Mouse (Mus musculus) heart, embryonic 14.5 days (tissue): Measurements from ENCODE around the gene Dhcr24. TPM values are rescaled to one million over a fixed set of nuclear protein-coding genes. Genes with fewer than 3 reads are reported as not detected.

Experiments
- ATAC-seq: fragments of 200-750 bp; cut with Nextera tagmentation; 2 replicates; pipeline ENCODE4 v1.8.0; 2017; ENCODE audit warnings: low read depth, moderate TSS enrichment; ENCODE audit not compliant: insufficient number of reproducible peaks, insufficient read depth, low FRiP score
- H3K27ac ChIP-seq, 2 experiments: fragments of 200-500 bp in 1 of 2; fragments of 300-500 bp in 1 of 2; sonication (generic) in 1 of 2; replicated peaks in 1 of 2; 2 replicates each; pipeline ENCODE4 v1.5.1; 2012 to 2014; ENCODE audit warnings: low read depth in 2 of 2, low read length in 2 of 2, control low read depth in 1 of 2, mild to moderate bottlenecking in 1 of 2, mixed read lengths in 1 of 2; ENCODE audit not compliant: control insufficient read depth in 1 of 2, insufficient read depth in 1 of 2
- H3K27me3 ChIP-seq: fragments of 300-500 bp; sonication (generic); 2 replicates; pipeline ENCODE4 v1.6.1; 2014; ENCODE audit warnings: mild to moderate bottlenecking, low read length, control low read depth; ENCODE audit not compliant: control insufficient read depth, insufficient read depth
- H3K36me3 ChIP-seq: fragments of 300-500 bp; sonication (generic); 2 replicates; pipeline ENCODE4 v1.6.1; 2014; ENCODE audit warnings: mild to moderate bottlenecking, control low read depth, low read length, mixed read lengths; ENCODE audit not compliant: control insufficient read depth, insufficient read depth
- H3K4me1 ChIP-seq, 2 experiments: fragments of 200-500 bp in 1 of 2; fragments of 300-500 bp in 1 of 2; sonication (generic) in 1 of 2; 2 replicates each; pipeline ENCODE4 v1.6.1; 2012 to 2014; ENCODE audit warnings: low read length in 2 of 2, control low read depth in 1 of 2, mixed read lengths in 1 of 2; ENCODE audit not compliant: control insufficient read depth in 2 of 2, insufficient read depth in 2 of 2
- H3K4me2 ChIP-seq: fragments of 300-500 bp; sonication (generic); 2 replicates; pipeline ENCODE4 v1.6.1; 2014; ENCODE audit warnings: mild to moderate bottlenecking, low read length
- H3K4me3 ChIP-seq, 2 experiments: fragments of 200-500 bp in 1 of 2; fragments of 300-500 bp in 1 of 2; sonication (generic) in 1 of 2; 2 replicates each; pipeline ENCODE4 v1.5.1; 2012 to 2014; ENCODE audit warnings: low read length in 2 of 2, mild to moderate bottlenecking in 2 of 2, control low read depth in 1 of 2, low read depth in 1 of 2, moderate library complexity in 1 of 2; ENCODE audit not compliant: control insufficient read depth in 1 of 2, insufficient read depth in 1 of 2
- H3K9ac ChIP-seq: fragments of 300-500 bp; sonication (generic); 2 replicates; pipeline ENCODE4 v1.6.1; 2014; ENCODE audit warnings: mild to moderate bottlenecking, low read length
- H3K9me3 ChIP-seq: fragments of 300-500 bp; sonication (generic); 2 replicates; pipeline ENCODE4 v1.6.1; 2016; ENCODE audit warnings: low read length, control low read depth; ENCODE audit not compliant: control insufficient read depth
- WGBS: fragments of 180-500 bp; shearing (Covaris S2); extraction: QIAGEN DNeasy Blood & Tissue Kit; methylation state at CpG from one replicate; pipeline ENCODE4 v1.1.7; 2014; 5-methylcytosine and 5-hydroxymethylcytosine counted together
- polyA plus RNA-seq: library from polyadenylated mRNA; unstranded; fragments of >200 nt; fragmentation: Nextera tagmentation; extraction: Ambion mirVana; gene quantifications from 2 replicates; pipeline ENCODE4 v1.2.1, GENCODE M21; 2014

Gene Dhcr24
- polyA plus RNA-seq, 1 experiment from 2014 or later = 10.4 TPM

DNA sequence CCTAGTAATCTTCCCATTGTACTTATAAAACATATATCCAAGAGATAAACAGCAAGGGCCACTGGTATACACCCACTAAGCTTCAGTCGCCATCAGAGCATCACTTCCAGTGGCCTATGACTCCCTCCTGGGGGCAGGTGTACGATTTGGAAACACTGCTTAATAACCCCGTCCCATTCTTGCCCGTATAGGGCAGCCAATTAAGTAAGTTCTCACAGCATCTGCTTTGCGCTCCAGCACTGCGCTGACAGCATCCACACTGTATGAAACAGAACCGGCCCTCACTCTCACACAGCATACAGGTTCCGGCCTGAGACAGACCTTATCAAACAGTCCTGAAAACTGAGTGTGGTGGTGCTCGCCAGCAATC, 30.7 kb upstream of the Dhcr24 start:
- 0 out of 2 replicates have a peak, but pooled peaks cover 4% of the 10 kb centered on the region for H3K27me3 ChIP-seq
- WGBS = 58% methylated on average over 9 of the region's 9 CpGs
- H3K4me3 ChIP-seq = no peak overlapping the region
- H3K4me1 ChIP-seq = peaks cover 4 to 7% of the 10 kb centered on the region in 2 experiments; a peak in 2 of 4 replicates
- H3K4me2 ChIP-seq = no peak overlapping the region
- no peak for ATAC-seq
- H3K9me3 ChIP-seq = no peaks in the 10 kb centered on the region
- H3K36me3 ChIP-seq = no peaks in the 10 kb centered on the region
- H3K9ac ChIP-seq = no peak overlapping the region
- H3K27ac ChIP-seq = no peak overlapping the region

DNA sequence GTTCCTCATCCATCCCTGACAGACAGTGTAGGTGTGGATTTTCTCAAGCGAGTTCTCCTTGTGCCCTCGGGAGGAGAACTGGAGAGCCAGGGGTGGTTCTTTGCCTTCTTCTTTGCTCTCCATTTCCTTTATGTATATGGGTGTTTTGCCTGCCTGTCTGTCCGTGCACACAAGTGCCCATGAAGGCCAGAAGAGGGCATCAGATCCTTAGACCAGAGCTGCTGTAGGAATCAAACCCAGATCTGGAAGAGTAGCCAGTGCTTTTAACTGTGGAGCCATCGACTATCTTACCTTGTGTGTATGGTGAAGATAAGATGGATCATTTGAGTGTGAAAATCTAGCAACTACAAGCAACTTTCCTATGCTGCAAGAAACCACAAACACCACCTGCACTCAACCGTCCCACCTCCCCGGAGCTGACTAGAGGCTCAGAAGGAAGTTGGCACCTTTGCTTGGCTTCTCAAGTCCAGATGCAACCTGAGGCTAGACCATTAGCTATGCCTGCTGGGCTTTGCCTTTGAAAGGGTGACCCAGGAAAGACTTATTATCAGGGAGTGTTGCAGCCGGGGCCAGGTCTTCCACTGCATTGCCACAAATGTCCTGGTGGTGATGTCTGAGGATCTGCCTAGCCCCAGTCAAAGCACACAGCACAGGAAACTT, 27.3 kb upstream of the Dhcr24 start:
- H3K27me3 ChIP-seq = 0 out of 2 replicates have a peak, but pooled peaks cover 5% of the 10 kb centered on the region
- 42% methylated on average over 7 of the region's 7 CpGs for WGBS
- no peaks in the 10 kb centered on the region for H3K36me3 ChIP-seq
- H3K9ac ChIP-seq = no peak overlapping the region
- no peak overlapping the region for H3K27ac ChIP-seq
- H3K4me1 ChIP-seq = peaks cover 2 to 4% of the 10 kb centered on the region in 2 experiments; a peak in 1 of 4 replicates
- no peak overlapping the region for H3K4me3 ChIP-seq
- no peaks in the 10 kb centered on the region for H3K9me3 ChIP-seq
- no peak overlapping the region for H3K4me2 ChIP-seq
- ATAC-seq = no peak

DNA sequence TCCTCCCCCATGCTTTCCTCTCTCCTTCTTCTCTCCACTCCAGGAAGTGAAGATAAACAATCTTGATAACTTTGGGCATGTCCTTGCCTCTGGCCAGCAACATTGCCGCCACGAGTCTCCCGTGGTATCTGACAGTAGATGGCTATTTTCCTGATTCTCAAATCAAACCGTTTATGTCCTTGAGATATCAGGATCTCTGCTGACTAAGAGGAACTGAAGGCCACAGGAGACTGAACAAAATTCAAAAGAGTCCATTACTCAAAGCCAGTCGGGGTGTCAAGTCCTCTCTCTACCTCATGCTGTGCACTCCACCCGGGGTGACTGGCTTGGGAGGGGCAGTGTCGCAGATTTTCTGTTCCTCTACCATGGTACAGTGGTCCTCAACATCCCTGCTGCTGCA, 26.6 kb upstream of the Dhcr24 start:
- H3K36me3 ChIP-seq = no peaks in the 10 kb centered on the region
- H3K4me2 ChIP-seq = no peak overlapping the region
- 33% methylated on average over 7 of the region's 7 CpGs for WGBS
- 0 out of 2 replicates have a peak, but pooled peaks cover 5% of the 10 kb centered on the region for H3K27me3 ChIP-seq
- H3K9me3 ChIP-seq = no peaks in the 10 kb centered on the region
- no peak overlapping the region for H3K9ac ChIP-seq
- H3K4me1 ChIP-seq = peaks cover 2 to 4% of the 10 kb centered on the region in 2 experiments; a peak in 1 of 4 replicates
- H3K27ac ChIP-seq = no peak overlapping the region
- H3K4me3 ChIP-seq = no peak overlapping the region
- ATAC-seq = no peak

DNA sequence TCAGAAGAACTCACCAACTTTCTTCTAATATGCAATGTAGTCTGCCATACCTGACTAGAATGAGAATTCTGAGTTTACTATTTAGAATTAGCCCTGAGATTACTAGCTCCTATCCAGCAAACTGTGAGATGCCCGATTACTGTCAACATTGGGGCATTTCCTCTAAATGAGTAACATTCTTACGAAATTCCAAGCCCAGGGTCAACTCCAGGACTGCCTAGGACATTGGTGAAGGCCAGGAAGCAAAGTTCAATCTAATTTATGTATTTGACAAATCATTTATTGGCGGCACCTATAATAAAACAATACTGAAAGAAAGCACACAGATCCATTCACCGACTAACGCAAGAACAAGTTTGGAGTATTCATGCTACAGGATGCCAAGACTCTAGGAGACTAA, 21.1 kb upstream of the Dhcr24 start:
- WGBS = 89% methylated on average over 5 of the region's 5 CpGs
- Histone ChIP-seq H3K36me3 (no peaks in the 10 kb centered on the region), H3K27ac (no peak overlapping the region), H3K9ac (no peak overlapping the region), H3K4me1 (peaks cover 0 to 1% of the 10 kb centered on the region in 2 experiments; a peak in 1 of 4 replicates), H3K9me3 (no peaks in the 10 kb centered on the region), H3K4me2 (no peak overlapping the region), H3K27me3 (0 out of 2 replicates have a peak, but pooled peaks cover 5% of the 10 kb centered on the region), H3K4me3 (no peak overlapping the region)
- ATAC-seq = no peak

DNA sequence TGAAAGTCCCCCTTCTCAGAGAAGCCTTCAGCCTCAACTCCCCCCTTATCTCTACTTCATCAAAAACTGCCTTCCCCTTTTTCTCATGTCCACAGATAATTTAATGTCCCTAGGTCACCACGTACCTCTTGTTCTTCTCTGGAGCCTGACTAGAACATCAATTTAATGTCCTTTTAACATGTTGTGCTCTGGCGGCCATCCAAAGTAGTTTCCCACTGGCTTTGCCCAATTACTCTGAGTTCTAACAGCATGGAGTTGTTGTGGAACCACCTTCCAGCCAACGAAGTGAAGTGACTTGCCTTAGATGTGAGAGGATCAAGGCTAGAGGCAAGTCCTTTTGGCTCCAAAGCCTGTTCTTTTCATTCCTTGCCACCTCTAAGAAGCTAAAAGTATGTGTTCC, 19.3 kb upstream of the Dhcr24 start:
- H3K36me3 ChIP-seq = no peaks in the 10 kb centered on the region
- H3K4me3 ChIP-seq = no peak overlapping the region
- H3K4me1 ChIP-seq = peaks cover 4 to 11% of the 10 kb centered on the region in 2 experiments
- no peaks in the 10 kb centered on the region for H3K9me3 ChIP-seq
- 72% methylated on average over 3 of the region's 3 CpGs for WGBS
- H3K27ac ChIP-seq = no peak overlapping the region
- no peaks in the 10 kb centered on the region for H3K27me3 ChIP-seq
- no peak overlapping the region for H3K9ac ChIP-seq
- no peak overlapping the region for H3K4me2 ChIP-seq
- ATAC-seq = no peak

DNA sequence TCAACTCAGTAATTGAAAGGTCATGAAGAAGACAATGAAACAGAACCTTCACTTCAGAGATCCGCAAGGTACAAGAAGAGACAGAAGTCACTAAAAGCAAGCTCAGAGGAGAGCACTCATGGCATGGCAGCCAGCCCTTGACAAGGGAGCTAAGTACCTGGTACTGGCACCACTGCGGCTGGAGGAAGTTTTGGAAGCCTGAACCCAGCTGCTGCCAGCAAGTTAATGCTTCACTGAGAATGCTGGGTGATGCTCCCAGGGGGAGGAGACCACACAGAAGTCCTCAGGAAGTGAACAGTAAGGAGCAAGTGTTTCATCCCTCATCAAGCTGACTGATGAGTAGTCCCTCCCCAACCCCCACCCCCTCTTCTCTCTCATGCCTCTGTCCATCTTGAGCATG, 18.6 kb upstream of the Dhcr24 start:
- Histone ChIP-seq H3K9me3 (no peaks in the 10 kb centered on the region), H3K4me1 (peaks cover 4 to 11% of the 10 kb centered on the region in 2 experiments), H3K4me3 (no peak overlapping the region), H3K36me3 (no peaks in the 10 kb centered on the region), H3K9ac (no peak overlapping the region), H3K4me2 (no peak overlapping the region), H3K27me3 (no peaks in the 10 kb centered on the region), H3K27ac (no peak overlapping the region)
- 77% methylated on average over 2 of the region's 2 CpGs for WGBS
- no peak for ATAC-seq

DNA sequence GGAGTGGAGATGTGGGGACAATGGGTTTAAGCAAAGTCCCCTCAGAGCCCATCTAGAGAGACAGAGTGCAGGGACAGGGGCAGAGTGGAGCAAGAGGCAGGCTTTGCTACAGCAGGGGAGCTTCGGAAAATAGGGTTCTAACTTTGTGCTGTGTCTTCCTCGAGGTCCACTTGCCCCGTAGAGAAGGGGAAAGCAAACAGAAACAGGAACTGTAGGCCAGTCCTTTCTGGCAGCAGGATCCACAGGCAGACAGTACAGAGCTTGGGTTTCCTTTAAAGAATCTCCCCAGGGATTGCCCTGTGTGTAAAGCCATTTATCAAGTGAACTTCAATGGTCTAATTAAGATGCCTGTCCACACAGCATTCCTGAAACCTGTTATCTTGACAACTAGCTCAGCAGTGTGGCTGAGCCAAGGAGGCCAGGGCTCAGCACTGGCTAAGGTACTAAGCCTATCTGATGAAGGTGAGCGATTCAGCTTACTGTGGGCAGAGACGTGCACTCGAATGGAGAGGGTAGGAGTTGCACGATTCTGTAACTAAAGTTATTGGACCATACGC, 14.9 kb upstream of the Dhcr24 start:
- 0 out of 2 replicates have a peak, but pooled peaks have one; percentile 21 for ATAC-seq
- WGBS = 17% methylated on average over 8 of the region's 8 CpGs
- no peak overlapping the region for H3K4me3 ChIP-seq
- no peaks in the 10 kb centered on the region for H3K9me3 ChIP-seq
- no peaks in the 10 kb centered on the region for H3K27me3 ChIP-seq
- no peak overlapping the region for H3K27ac ChIP-seq
- no peak overlapping the region for H3K9ac ChIP-seq
- H3K4me2 ChIP-seq = peak overlapping the region; percentile 9; the same call in 1 of the 2 replicates
- H3K4me1 ChIP-seq = peaks cover 4 to 15% of the 10 kb centered on the region in 2 experiments
- H3K36me3 ChIP-seq = no peaks in the 10 kb centered on the region
